Mouse (Mus musculus): Measurements from ENCODE around the gene Rph3al.

DNA sequence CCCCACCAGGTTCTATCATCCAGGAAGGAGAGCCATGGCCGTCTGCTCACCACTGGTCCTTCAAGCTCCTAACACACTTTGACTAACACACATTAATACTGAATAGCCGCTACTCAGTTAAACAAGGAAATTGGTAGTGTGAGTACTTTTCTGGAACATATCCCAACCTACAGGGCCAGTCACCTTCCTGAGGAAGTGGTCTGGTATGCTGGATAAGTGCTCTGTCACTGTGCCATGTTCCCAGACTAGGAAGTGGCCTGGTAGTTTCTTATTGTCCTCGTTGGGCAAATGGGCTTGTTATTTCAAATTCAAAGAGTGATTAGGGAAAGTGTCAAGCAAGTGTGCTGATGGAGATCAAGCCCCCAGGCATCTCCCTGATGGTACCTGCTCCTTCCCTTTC is 80.4 kb downstream of the Rph3al start:
- no peak for TF ChIP-seq CTCF (conservative IDR thresholded peaks at IDR 0.05; ENCODE audit: insufficient read depth, insufficient read length, low read depth, low read length)
- TF ChIP-seq POLR2A (IDR thresholded peaks at IDR 0.05; ENCODE audit: low read depth, low read length), result no peak
